Mouse (Mus musculus) ES-Bruce4 (cell line): ENCODE data around the gene Mdm2. TPM values are rescaled to one million over a fixed set of nuclear protein-coding genes. Genes with fewer than 3 reads are reported as not detected.

Experiments used
- H3K27ac ChIP-seq: 2 replicates; pipeline ENCODE4 v1.5.1; 2012; ENCODE audit warnings: low read length, inconsistent platforms; ENCODE audit not compliant: insufficient read depth
- H3K27me3 ChIP-seq: 2 replicates; pipeline ENCODE4 v1.6.1; 2012; ENCODE audit warnings: mild to moderate bottlenecking, low read length, inconsistent platforms; ENCODE audit not compliant: control insufficient read depth, poor library complexity, insufficient read depth, severe bottlenecking
- H3K36me3 ChIP-seq: 2 replicates; pipeline ENCODE4 v1.6.1; 2012; ENCODE audit warnings: inconsistent platforms, mild to moderate bottlenecking, low read length, moderate library complexity; ENCODE audit not compliant: control insufficient read depth, poor library complexity, insufficient read depth, severe bottlenecking
- H3K4me1 ChIP-seq: one replicate; pipeline ENCODE4 v1.8.1; 2011; ENCODE audit warnings: low read length; ENCODE audit not compliant: control insufficient read depth, insufficient read depth
- H3K4me3 ChIP-seq: 2 replicates; pipeline ENCODE4 v1.5.1; 2011; ENCODE audit warnings: low read depth, mild to moderate bottlenecking, low read length
- H3K9ac ChIP-seq: 2 replicates; pipeline ENCODE4 v1.6.1; 2012; ENCODE audit warnings: low read depth, mild to moderate bottlenecking, inconsistent platforms; ENCODE audit not compliant: poor library complexity, severe bottlenecking
- H3K9me3 ChIP-seq: replicated peaks from 2 replicates; pipeline ENCODE4 v1.6.1; 2012; ENCODE audit warnings: mild to moderate bottlenecking, low read length, inconsistent platforms; ENCODE audit not compliant: control insufficient read depth, poor library complexity, insufficient read depth, severe bottlenecking
- CTCF ChIP-seq: IDR thresholded peaks from one replicate; pipeline ENCODE4 v1.8.1; 2011; ENCODE audit warnings: low read depth, low read length
- EP300 ChIP-seq: IDR thresholded peaks from 2 replicates; pipeline ENCODE4 v1.6.1; 2011; ENCODE audit warnings: low read depth, low read length; ENCODE audit not compliant: insufficient read depth
- POLR2A ChIP-seq: IDR thresholded peaks from one replicate; pipeline ENCODE4 v1.8.1; 2011; ENCODE audit warnings: low read length; ENCODE audit not compliant: insufficient read depth
- polyA plus RNA-seq: library from polyadenylated mRNA; stranded (reverse); fragments of >200 nt; gene quantifications from 2 replicates; pipeline ENCODE4 v1.2.4, GENCODE M21; 2011; ENCODE audit warnings: low read depth; ENCODE audit not compliant: missing spikeins, insufficient read depth, insufficient read length

The Mdm2 gene
- polyA plus RNA-seq, 1 experiment = 325 TPM

GRCm38 (mm10) chr10:117714928-117715500 lies 4.5 kb upstream of the Mdm2 start:
- no peak overlapping the region for H3K9ac ChIP-seq
- H3K4me1 ChIP-seq = peaks cover 8% of the 10 kb centered on the region
- no peaks in the 10 kb centered on the region for H3K36me3 ChIP-seq
- H3K27ac ChIP-seq = no peak overlapping the region
- no peaks in the 10 kb centered on the region for H3K27me3 ChIP-seq
- no peaks in the 10 kb centered on the region for H3K9me3 ChIP-seq
- no peak for TF ChIP-seq CTCF
- no peak overlapping the region for H3K4me3 ChIP-seq

- Histone ChIP-seq H3K36me3 (peaks cover 5% of the 10 kb centered on the region), H3K9ac (no peak overlapping the region), H3K4me3 (no peak overlapping the region), H3K4me1 (peaks cover 8% of the 10 kb centered on the region), H3K9me3 (no peaks in the 10 kb centered on the region), H3K27ac (no peak overlapping the region), H3K27me3 (no peaks in the 10 kb centered on the region)
- TF ChIP-seq CTCF = no peak
- no peak for TF ChIP-seq EP300
- TF ChIP-seq POLR2A = no peak
Observed at GRCm38 (mm10) chr10:117714048-117714545, 3.5 kb upstream of the Mdm2 start.

DNA sequence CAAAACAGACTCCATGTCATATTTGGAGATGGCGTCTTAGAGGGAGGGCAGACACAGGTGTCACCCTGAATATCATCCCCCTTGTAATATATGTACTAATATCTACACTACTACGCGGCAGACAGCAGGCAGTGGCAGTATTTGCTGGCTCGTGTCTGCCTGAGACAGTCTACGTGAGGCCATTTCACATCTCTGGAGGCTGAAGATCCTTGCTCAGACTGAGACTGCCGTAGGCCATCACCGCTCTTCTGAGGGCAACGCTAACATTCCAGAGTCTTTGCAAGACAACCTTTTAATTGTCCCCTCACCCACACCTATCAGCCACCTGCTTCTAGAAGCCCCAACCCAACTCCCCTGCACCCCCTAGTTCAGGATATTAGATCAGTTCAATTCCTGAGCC lies 2.9 kb upstream of the Mdm2 start:
- no peaks in the 10 kb centered on the region for H3K9me3 ChIP-seq
- H3K9ac ChIP-seq = no peak overlapping the region; the same call in 1 of the 2 replicates

GRCm38 (mm10) chr10:117712871-117713270 lies 2.3 kb upstream of the Mdm2 start:
- peak overlapping the region; percentile 56 for H3K27ac ChIP-seq
- TF ChIP-seq EP300 (no peak), CTCF (no peak), POLR2A (no peak)
- no peaks in the 10 kb centered on the region for H3K9me3 ChIP-seq
- peaks cover 12% of the 10 kb centered on the region for H3K36me3 ChIP-seq
- no peak overlapping the region; the same call in 1 of the 2 replicates for H3K9ac ChIP-seq
- no peaks in the 10 kb centered on the region for H3K27me3 ChIP-seq
- peaks cover 8% of the 10 kb centered on the region for H3K4me1 ChIP-seq
- no peak overlapping the region for H3K4me3 ChIP-seq

More for the DNA sequence above, 2.9 kb upstream of the Mdm2 start:
- H3K27me3 ChIP-seq = no peaks in the 10 kb centered on the region
- peaks cover 9% of the 10 kb centered on the region for H3K36me3 ChIP-seq
- H3K4me3 ChIP-seq = no peak overlapping the region
- H3K4me1 ChIP-seq = peaks cover 8% of the 10 kb centered on the region
- TF ChIP-seq EP300 = no peak
- no peak for TF ChIP-seq CTCF
- TF ChIP-seq POLR2A = no peak
- peak overlapping the region; percentile 56; the same call in 1 of the 2 replicates for H3K27ac ChIP-seq

DNA sequence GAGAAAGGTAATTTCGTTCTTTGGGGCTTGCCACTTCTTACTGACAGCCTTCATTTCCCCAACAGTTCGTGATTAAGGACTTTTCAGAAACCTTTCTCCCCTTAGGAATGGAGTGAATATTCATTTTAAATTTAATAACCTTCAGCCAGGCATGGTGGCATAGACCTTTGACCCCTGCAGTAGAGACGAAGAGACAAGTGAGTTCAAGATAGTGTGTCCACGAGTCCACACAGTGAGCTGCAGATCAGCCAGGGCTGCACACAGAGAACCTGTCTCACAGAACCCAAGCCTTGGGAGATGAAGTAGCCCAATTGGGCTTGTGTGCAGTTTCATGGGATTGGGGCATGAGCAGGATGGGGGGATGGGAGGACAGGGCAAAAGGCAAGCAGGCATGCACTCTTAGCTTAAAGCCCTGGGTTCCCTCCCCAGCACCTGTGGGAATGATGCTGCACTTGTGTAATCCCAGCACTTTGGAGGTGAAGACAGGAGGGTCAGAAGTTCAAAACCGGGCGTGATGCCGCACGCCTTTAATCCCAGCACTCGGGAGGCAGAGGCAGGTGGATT lies 1.7 kb upstream of the Mdm2 start:
- Histone ChIP-seq H3K36me3 (peaks cover 18% of the 10 kb centered on the region), H3K27me3 (no peaks in the 10 kb centered on the region), H3K4me1 (peaks cover 6% of the 10 kb centered on the region), H3K27ac (peak overlapping the region; percentile 100), H3K4me3 (no peak overlapping the region), H3K9me3 (no peaks in the 10 kb centered on the region), H3K9ac (peak overlapping the region; percentile 99)
- TF ChIP-seq POLR2A (no peak), CTCF (no peak), EP300 (no peak)

GRCm38 (mm10) chr10:117711408-117711807 lies 850 bp upstream of the Mdm2 start:
- TF ChIP-seq EP300 = peak; percentile 89
- no peak for TF ChIP-seq POLR2A
- Histone ChIP-seq H3K4me1 (peaks cover 2% of the 10 kb centered on the region), H3K27me3 (no peaks in the 10 kb centered on the region), H3K4me3 (peak overlapping the region; percentile 87), H3K9ac (peak overlapping the region; percentile 99), H3K27ac (peak overlapping the region; percentile 100), H3K36me3 (peaks cover 27% of the 10 kb centered on the region), H3K9me3 (no peaks in the 10 kb centered on the region)
